Mouse (Mus musculus): ENCODE data around the gene Nmi.

- no peak for TF ChIP-seq GATA1 (IDR thresholded peaks at IDR 0.05; ENCODE audit: low read length)
- TF ChIP-seq TAL1 (IDR thresholded peaks at IDR 0.05; ENCODE audit: low read length): no peak
Observed at GRCm38 (mm10) chr2:51972142-51972541, 1.2 kb downstream of the Nmi start.

All from erythroblast, embryonic 14.5 days (primary cell).